Mouse (Mus musculus) cortical plate, adult 2 months (tissue): Measurements from ENCODE around the gene Serpinb1a.
"Not testable (repeated sequence)": the region's sequence is repeated elsewhere in the genome, so short reads cannot be mapped to it uniquely, and the experiment has no call there.

Experiments used
- CTCF ChIP-seq: fragments of 200-500 bp; IDR thresholded peaks from 2 replicates; pipeline ENCODE4 v1.5.1; 2011; ENCODE audit warnings: mild to moderate bottlenecking, control low read depth, low read length; ENCODE audit not compliant: insufficient read depth; ENCODE audit errors: extremely low read depth
- POLR2A ChIP-seq: fragments of 200-500 bp; IDR thresholded peaks from 2 replicates; pipeline ENCODE4 v1.6.1; 2011; ENCODE audit warnings: mild to moderate bottlenecking, low read length, control low read depth; ENCODE audit not compliant: insufficient read depth; ENCODE audit errors: extremely low read depth

DNA sequence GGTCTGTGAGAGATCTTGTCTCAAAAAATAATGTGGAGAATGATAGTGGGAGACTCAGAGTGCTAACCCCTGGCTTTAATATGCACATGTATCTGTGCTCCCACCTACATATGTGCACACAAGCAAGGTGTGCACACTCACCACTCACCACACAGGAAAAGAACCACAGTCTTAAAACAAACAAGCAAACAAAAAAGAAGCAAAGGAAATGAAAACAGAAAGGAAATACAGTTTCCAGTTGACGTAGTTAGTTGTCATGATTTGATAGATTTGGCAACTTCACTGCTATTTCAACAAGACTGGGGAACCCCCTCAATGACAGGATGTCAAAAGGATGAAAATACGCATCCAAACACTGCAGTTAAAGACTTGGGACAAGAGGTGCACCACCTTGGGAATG is 48.1 kb upstream of the Serpinb1a start:
- TF ChIP-seq CTCF, POLR2A: not testable (repeated sequence)
